Mouse (Mus musculus): ENCODE data around the gene Iscu. TPM values are rescaled to one million over a fixed set of nuclear protein-coding genes. Genes with fewer than 3 reads are reported as not detected.
A peak's percentile ranks its signal among the peaks of the same experiment; 100 is the strongest.

Iscu gene
- polyA plus RNA-seq, 1 experiment from 2014 or later = 117 TPM

DNA sequence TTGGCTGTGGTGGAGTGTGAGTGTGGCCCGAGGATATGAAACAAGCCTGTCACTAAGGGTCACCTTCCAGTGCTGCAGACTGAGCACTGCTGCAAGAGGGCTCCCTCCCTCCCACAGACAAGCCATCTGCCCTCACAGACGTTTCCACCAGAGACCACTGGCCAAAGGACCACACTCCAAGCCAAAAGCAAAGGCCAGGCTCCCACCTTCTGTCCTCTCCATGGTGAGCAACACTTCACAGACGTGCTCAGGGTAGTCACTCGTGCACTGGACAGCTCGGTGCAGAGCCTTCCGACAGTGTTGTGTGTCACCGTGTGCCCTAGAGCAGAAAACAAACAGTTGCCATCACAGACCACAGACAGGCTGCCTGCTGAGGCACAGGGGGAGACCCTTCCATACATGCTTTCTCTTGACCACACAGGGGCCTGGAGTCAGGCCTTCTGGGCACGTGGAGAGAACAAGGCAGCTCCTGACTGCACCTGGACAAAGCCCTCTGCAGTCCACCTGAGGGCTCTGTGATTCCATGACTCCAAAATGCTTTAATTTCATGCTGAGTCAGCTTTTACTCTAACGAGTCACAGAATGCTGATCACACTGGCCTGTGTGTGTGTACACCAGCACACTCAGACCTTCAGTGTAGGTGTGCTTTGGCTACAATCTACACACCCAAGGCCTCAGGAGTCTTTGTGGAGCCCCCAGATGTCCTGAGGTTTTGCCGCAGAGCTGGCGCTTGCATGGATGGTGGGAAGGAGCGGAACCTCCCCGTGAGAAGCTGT lies 23.8 kb upstream of the Iscu start:
- Histone ChIP-seq H3K9me3 (ENCODE audit: control insufficient read depth, low read length) (no peaks in the 10 kb centered on the region), H3K27me3 (ENCODE audit: control insufficient read depth, insufficient read depth, low read length) (no peaks in the 10 kb centered on the region), H3K27ac (ENCODE audit: low read depth, low read length) (no peak overlapping the region), H3K4me3 (ENCODE audit: low read depth, low read length) (no peak overlapping the region), H3K36me3 (ENCODE audit: control insufficient read depth, insufficient read depth, low read length) (peaks cover 75% of the 10 kb centered on the region), H3K9ac (ENCODE audit: low read length) (no peak overlapping the region), H3K4me1 (ENCODE audit: control insufficient read depth, insufficient read depth, low read length) (no peaks in the 10 kb centered on the region), H3K4me2 (no peak overlapping the region)
- WGBS = 96% methylated on average over 13 of the region's 13 CpGs
- DNase-seq (ENCODE audit: low spot score, missing footprints) (no peak), ATAC-seq (ENCODE audit: low FRiP score) (no peak)

GRCm38 (mm10) chr5:113751521-113752157 lies 20.9 kb upstream of the Iscu start:
- Histone ChIP-seq H3K27ac (ENCODE audit: low read depth, low read length) (no peak overlapping the region), H3K36me3 (ENCODE audit: control insufficient read depth, insufficient read depth, low read length) (peaks cover 66% of the 10 kb centered on the region), H3K27me3 (ENCODE audit: control insufficient read depth, insufficient read depth, low read length) (no peaks in the 10 kb centered on the region), H3K4me2 (no peak overlapping the region), H3K9me3 (ENCODE audit: control insufficient read depth, low read length) (no peaks in the 10 kb centered on the region), H3K4me3 (ENCODE audit: low read depth, low read length) (no peak overlapping the region), H3K4me1 (ENCODE audit: control insufficient read depth, insufficient read depth, low read length) (no peaks in the 10 kb centered on the region), H3K9ac (ENCODE audit: low read length) (no peak overlapping the region)
- 91% methylated on average over 9 of the region's 9 CpGs for WGBS
- DNase-seq (ENCODE audit: low spot score, missing footprints) (no peak), ATAC-seq (ENCODE audit: low FRiP score) (no peak)

DNA sequence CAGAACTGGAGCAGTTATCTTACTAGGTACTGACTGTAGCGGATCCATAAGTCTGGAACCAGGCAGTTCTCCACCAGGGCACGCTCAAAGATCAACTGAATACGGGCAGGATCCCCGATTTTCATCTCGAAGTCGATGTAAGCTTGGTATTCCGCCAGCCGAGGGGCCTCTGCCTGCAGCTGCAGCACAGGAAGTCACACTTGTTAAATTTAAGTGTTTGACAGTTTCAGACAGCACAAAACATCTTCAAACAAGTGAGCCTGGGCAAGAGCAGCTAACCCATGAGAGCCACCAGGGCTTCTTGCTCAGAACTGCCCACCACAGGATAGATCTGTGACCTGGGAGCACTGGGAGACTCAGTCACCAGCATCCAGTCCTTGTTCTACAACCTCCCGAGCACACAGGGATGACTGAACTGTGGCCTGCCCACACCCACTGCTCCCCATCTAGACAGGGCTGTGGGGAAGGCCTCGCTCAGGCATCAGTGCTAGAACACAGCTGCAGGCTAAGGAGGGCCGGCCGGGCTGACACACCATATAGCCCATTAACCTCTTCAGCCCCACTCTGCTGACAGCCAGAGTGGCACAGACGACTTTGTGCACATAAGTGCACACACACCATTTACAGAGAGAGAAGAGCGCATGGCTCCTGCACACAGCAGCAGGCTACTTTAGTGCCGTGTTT lies 17.1 kb upstream of the Iscu start:
- no peaks in the 10 kb centered on the region for H3K9me3 ChIP-seq (ENCODE audit: control insufficient read depth, low read length)
- H3K27me3 ChIP-seq (ENCODE audit: control insufficient read depth, insufficient read depth, low read length) = no peaks in the 10 kb centered on the region
- no peak overlapping the region for H3K4me2 ChIP-seq
- no peak overlapping the region for H3K27ac ChIP-seq (ENCODE audit: low read depth, low read length)
- H3K4me1 ChIP-seq (ENCODE audit: control insufficient read depth, insufficient read depth, low read length) = no peaks in the 10 kb centered on the region
- no peak for ATAC-seq (ENCODE audit: low FRiP score)
- H3K4me3 ChIP-seq (ENCODE audit: low read depth, low read length) = no peak overlapping the region
- 91% methylated on average over 15 of the region's 15 CpGs for WGBS
- H3K9ac ChIP-seq (ENCODE audit: low read length) = no peak overlapping the region
- no peak for DNase-seq (ENCODE audit: low spot score, missing footprints)
- peaks cover 67% of the 10 kb centered on the region for H3K36me3 ChIP-seq (ENCODE audit: control insufficient read depth, insufficient read depth, low read length)

DNA sequence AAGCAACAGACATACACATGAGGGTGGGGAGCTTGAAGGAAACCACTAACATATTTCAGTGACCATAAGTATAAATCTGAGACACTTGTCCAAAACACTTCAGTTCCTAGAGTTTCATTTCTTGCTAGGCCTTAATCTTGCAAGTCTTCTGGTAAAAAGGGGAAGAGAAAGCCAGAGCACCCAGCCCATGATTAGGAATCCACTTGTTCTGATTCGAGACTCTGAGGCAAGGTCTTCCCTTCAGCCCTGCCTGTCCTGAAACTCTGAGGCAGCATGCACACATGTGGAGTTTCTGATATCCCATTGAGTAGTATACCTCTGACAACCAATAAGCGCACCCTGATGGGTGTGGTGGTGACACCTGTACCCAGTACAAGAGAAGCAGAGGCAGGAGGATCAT lies 11.0 kb upstream of the Iscu start:
- H3K4me2 ChIP-seq = no peak overlapping the region
- ATAC-seq (ENCODE audit: low FRiP score) (no peak), DNase-seq (ENCODE audit: low spot score, missing footprints) (no peak)
- no peak overlapping the region for H3K9ac ChIP-seq (ENCODE audit: low read length)
- H3K27me3 ChIP-seq (ENCODE audit: control insufficient read depth, insufficient read depth, low read length) = no peaks in the 10 kb centered on the region
- H3K36me3 ChIP-seq (ENCODE audit: control insufficient read depth, insufficient read depth, low read length) = peaks cover 39% of the 10 kb centered on the region
- H3K27ac ChIP-seq (ENCODE audit: low read depth, low read length) = no peak overlapping the region
- no peak overlapping the region for H3K4me3 ChIP-seq (ENCODE audit: low read depth, low read length)
- H3K9me3 ChIP-seq (ENCODE audit: control insufficient read depth, low read length) = no peaks in the 10 kb centered on the region
- H3K4me1 ChIP-seq (ENCODE audit: control insufficient read depth, insufficient read depth, low read length) = no peaks in the 10 kb centered on the region
- WGBS = 88% methylated on average over 2 of the region's 2 CpGs

DNA sequence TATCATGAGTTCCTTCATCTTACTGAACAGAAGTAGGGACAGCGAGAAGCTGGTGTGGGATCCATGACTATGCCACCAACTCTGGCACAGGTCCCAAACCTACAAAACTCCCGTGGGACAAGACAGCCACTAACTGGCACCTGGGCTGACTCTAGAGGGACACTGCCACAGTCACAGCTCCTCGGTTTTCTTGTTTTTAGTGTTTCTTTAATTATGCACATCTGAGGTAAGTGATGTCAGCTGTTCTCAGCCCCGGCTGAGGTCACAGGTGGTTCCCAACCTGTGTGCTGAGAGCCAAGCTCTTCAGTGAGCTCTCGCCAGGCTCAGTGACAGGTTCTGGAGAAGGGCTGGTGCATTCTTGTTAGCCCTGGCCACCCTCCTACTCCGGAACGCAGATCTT lies 8.1 kb upstream of the Iscu start:
- Histone ChIP-seq H3K27me3 (ENCODE audit: control insufficient read depth, insufficient read depth, low read length) (no peaks in the 10 kb centered on the region), H3K9me3 (ENCODE audit: control insufficient read depth, low read length) (no peaks in the 10 kb centered on the region), H3K4me1 (ENCODE audit: control insufficient read depth, insufficient read depth, low read length) (peaks cover 1% of the 10 kb centered on the region; the same call in 1 of the 2 replicates), H3K9ac (ENCODE audit: low read length) (no peak overlapping the region), H3K4me3 (ENCODE audit: low read depth, low read length) (no peak overlapping the region), H3K36me3 (ENCODE audit: control insufficient read depth, insufficient read depth, low read length) (peaks cover 25% of the 10 kb centered on the region), H3K4me2 (no peak overlapping the region), H3K27ac (ENCODE audit: low read depth, low read length) (no peak overlapping the region)
- ATAC-seq (ENCODE audit: low FRiP score) (no peak), DNase-seq (ENCODE audit: low spot score, missing footprints) (no peak)
- 94% methylated on average over 7 of the region's 7 CpGs for WGBS

DNA sequence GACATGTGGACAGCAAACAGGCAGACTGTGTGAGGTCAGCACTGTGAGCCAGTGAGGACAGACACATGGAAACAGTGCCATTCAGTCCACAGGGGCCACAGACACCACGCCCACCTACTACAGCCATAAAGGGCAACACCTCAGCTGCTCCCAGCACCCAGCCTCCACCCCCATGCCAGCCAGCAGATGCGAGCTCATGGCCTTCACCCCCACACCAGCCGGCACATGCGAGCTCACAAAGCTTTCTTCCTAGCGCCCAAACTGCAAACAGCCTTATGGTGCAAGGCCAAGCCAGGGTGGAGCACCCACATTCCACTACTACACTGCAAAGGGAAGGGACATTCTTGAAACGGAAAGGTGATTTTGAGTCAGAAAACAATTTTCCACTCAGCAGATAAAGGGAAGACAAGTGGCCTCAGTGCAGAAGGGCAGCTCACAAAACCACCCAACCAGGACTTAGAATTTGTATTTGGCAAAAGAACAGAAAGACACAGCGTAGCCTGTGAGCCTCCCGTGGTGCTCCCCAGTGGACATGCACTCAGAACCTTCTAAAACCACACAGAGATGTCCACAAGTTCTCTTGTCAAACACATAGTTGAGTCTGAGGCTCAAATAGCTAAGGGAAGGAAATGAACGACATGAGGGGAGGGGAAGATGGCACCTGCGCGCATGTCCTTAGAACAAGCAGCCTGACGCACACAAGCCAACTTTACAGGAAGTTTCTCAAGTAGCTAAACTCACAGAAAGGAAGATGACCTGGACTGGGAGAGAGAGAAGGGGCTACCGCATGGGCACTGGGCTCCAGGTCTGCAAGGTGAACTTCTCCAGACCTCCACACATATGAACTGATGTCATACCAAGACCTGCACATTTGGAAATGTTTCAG lies 6.7 kb upstream of the Iscu start:
- Histone ChIP-seq H3K4me3 (ENCODE audit: low read depth, low read length) (no peak overlapping the region), H3K4me1 (ENCODE audit: control insufficient read depth, insufficient read depth, low read length) (peaks cover 14% of the 10 kb centered on the region), H3K36me3 (ENCODE audit: control insufficient read depth, insufficient read depth, low read length) (peaks cover 14% of the 10 kb centered on the region; the same call in 1 of the 2 replicates), H3K9me3 (ENCODE audit: control insufficient read depth, low read length) (no peaks in the 10 kb centered on the region), H3K27ac (ENCODE audit: low read depth, low read length) (no peak overlapping the region), H3K4me2 (no peak overlapping the region), H3K27me3 (ENCODE audit: control insufficient read depth, insufficient read depth, low read length) (no peaks in the 10 kb centered on the region), H3K9ac (ENCODE audit: low read length) (no peak overlapping the region)
- ATAC-seq (ENCODE audit: low FRiP score) = no peak
- no peak for DNase-seq (ENCODE audit: low spot score, missing footprints)
- WGBS = 92% methylated on average over 13 of the region's 13 CpGs

- Histone ChIP-seq H3K27ac (ENCODE audit: low read depth, low read length) (no peak overlapping the region), H3K9ac (ENCODE audit: low read length) (no peak overlapping the region), H3K36me3 (ENCODE audit: control insufficient read depth, insufficient read depth, low read length) (peaks cover 11% of the 10 kb centered on the region; the same call in 1 of the 2 replicates), H3K4me1 (ENCODE audit: control insufficient read depth, insufficient read depth, low read length) (peaks cover 20% of the 10 kb centered on the region), H3K27me3 (ENCODE audit: control insufficient read depth, insufficient read depth, low read length) (no peaks in the 10 kb centered on the region), H3K4me2 (no peak overlapping the region), H3K4me3 (ENCODE audit: low read depth, low read length) (no peak overlapping the region), H3K9me3 (ENCODE audit: control insufficient read depth, low read length) (no peaks in the 10 kb centered on the region)
- 93% methylated on average over 8 of the region's 8 CpGs for WGBS
- DNase-seq (ENCODE audit: low spot score, missing footprints) (no peak), ATAC-seq (ENCODE audit: low FRiP score) (no peak)
Observed at GRCm38 (mm10) chr5:113768806-113769205, 3.7 kb upstream of the Iscu start.

DNA sequence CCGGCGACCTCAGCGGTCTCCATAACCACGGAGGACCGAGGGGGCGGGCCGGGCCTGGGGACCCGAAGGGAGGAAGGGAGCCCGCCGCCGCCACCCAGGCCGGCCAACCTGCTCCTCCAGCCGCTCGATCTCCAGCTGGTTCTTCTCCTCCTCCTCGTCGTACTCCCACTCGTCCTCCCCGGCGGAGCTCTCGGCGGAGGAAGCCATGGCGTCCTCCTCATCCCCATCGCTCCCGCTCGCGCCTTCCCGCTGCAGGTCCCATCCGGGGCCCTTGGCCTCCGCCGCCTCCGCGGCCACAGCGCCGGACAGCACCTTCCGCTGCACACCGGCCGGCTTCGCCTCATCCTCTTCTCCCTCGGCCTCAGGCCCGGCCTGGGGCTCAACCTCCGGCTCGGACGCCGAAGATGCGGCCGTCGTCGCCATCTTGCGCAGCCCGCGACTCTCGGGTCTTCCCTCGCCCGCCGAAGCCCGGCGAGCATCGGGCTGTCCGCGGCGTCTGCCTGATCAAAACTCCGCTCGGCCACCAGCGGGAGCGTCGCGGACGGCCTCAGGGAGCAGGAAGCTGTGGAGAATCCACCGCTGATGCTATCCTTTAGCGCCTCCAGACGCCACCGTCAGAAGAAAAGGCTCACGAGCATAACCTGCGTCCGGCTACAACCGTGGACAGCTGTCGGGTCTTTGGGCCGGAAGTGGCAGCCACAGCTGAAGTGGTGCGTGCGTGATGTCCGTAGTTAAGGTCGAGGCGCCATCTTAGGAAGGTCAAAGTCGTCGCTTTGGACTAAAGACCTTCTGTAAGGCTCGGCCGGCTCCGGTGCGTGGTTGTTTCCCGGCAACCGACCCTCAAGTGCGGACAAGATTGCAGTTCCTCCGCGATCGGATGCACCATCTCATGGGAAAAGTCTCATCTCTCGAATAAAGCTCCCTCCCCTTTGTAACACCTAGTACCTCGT lies 1.1 kb upstream of the Iscu start:
- Histone ChIP-seq H3K36me3 (ENCODE audit: control insufficient read depth, insufficient read depth, low read length) (peaks cover 14% of the 10 kb centered on the region), H3K27me3 (ENCODE audit: control insufficient read depth, insufficient read depth, low read length) (no peaks in the 10 kb centered on the region), H3K27ac (ENCODE audit: low read depth, low read length) (peak overlapping the region; percentile 94), H3K9me3 (ENCODE audit: control insufficient read depth, low read length) (no peaks in the 10 kb centered on the region), H3K9ac (ENCODE audit: low read length) (peak overlapping the region; percentile 95), H3K4me2 (peak overlapping the region; percentile 88), H3K4me1 (ENCODE audit: control insufficient read depth, insufficient read depth, low read length) (peaks cover 20% of the 10 kb centered on the region), H3K4me3 (ENCODE audit: low read depth, low read length) (peak overlapping the region; percentile 100)
- DNase-seq (ENCODE audit: low spot score, missing footprints) = peak; percentile 98
- peak; percentile 82 for ATAC-seq (ENCODE audit: low FRiP score)
- under 1% methylated on average over 95 of the region's 97 CpGs for WGBS

Data from midbrain, embryonic 11.5 days (tissue).